Mouse (Mus musculus) olfactory bulb, adult 2 months (tissue): ENCODE results near the gene Cbx4.

ENCODE experiments used
- CTCF ChIP-seq: fragments of 200-500 bp; IDR thresholded peaks from 2 replicates; pipeline ENCODE4 v1.5.1; 2012; ENCODE audit warnings: low read depth, mild to moderate bottlenecking, low read length, moderate library complexity; ENCODE audit not compliant: insufficient read depth
- POLR2A ChIP-seq: fragments of 200-500 bp; IDR thresholded peaks from 2 replicates; pipeline ENCODE4 v1.6.1; 2012; ENCODE audit warnings: mild to moderate bottlenecking, low read depth, low read length, moderate library complexity; ENCODE audit not compliant: insufficient read depth

DNA sequence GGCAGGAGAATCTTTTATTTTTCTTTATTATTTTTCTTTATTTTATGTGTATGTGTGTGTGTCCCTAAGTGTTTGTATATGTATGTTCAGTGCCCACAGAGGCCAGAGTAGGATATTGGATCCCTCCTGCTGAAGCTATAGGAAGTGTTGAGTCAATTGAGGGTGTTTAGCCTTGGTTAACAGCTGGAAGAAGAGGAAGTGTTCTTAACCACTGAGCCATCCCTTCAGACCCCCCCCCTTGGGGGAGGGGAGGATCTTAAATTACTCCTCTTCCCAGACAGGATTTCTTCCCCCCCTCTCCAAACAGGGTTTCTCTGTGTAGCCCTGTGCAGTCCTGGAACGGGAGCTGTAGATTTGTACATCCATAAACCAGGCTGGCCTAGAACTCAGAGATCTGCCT, 7.3 kb upstream of the Cbx4 start:
- no peak for TF ChIP-seq POLR2A
- TF ChIP-seq CTCF: no peak
